Mouse (Mus musculus) mouse embryonic stem cell (cell line): ENCODE results near the gene Atp10b.
"Not testable (repeated sequence)": the region's sequence is repeated elsewhere in the genome, so short reads cannot be mapped to it uniquely, and the experiment has no call there.

ENCODE experiments used
- in situ Hi-C, 2 experiments: fragments of 300-500 bp; cut with MboI; formaldehyde crosslinking; loops; 1 replicate in 1 of 2; 3 replicates in 1 of 2; pipeline ENCODE4 v1.14.3; 2019 to 2020; ENCODE audit warnings: low sequenced_read_pairs in 2 of 2, low pct_unique_long_range_greater_than_20kb in 1 of 2, mixed read lengths in 1 of 2; ENCODE audit not compliant: unreplicated experiment in 1 of 2

The Atp10b gene

GRCm38 (mm10) chr11:43149577-43149976 lies at the start of gene Atp10b:
TSS of gene Atp10b (plus strand) at chr11:43149877.
- in situ Hi-C loops, result no loop called here

GRCm38 (mm10) chr11:43101357-43101756 lies 48.3 kb upstream of the Atp10b start:
- in situ Hi-C loops, result no loop called here

- in situ Hi-C loops, result no loop called here
These were observed 23.7 kb upstream of the Atp10b start for GRCm38 (mm10) chr11:43125908-43126477.

- in situ Hi-C loops, result not testable (repeated sequence)
These were observed 23.1 kb upstream of the Atp10b start for GRCm38 (mm10) chr11:43126573-43126972.

GRCm38 (mm10) chr11:43141296-43141695 lies 8.4 kb upstream of the Atp10b start:
- in situ Hi-C loops, result no loop called here

GRCm38 (mm10) chr11:43142811-43143210 lies 6.9 kb upstream of the Atp10b start:
- in situ Hi-C loops, result no loop called here

- in situ Hi-C loops, result no loop called here
These were observed 5.5 kb upstream of the Atp10b start for GRCm38 (mm10) chr11:43144178-43144577.

- in situ Hi-C loops, result not testable (repeated sequence)
These were observed 4.8 kb upstream of the Atp10b start for GRCm38 (mm10) chr11:43144882-43145281.

- in situ Hi-C loops, result no loop called here
These were observed 2.3 kb upstream of the Atp10b start for GRCm38 (mm10) chr11:43147380-43147779.

GRCm38 (mm10) chr11:43148341-43148740 lies 1.3 kb upstream of the Atp10b start:
- in situ Hi-C loops, result no loop called here

GRCm38 (mm10) chr11:43155004-43155403 lies 5.3 kb downstream of the Atp10b start:
- in situ Hi-C loops, result no loop called here

- in situ Hi-C loops, result no loop called here
These were observed 5.7 kb downstream of the Atp10b start for GRCm38 (mm10) chr11:43155417-43155816.

GRCm38 (mm10) chr11:43158814-43159213 lies 9.1 kb downstream of the Atp10b start:
- in situ Hi-C loops, result no loop called here

- in situ Hi-C loops, result no loop called here
These were observed 10.7 kb downstream of the Atp10b start for GRCm38 (mm10) chr11:43160188-43160942.

GRCm38 (mm10) chr11:43170601-43171000 lies 20.9 kb downstream of the Atp10b start:
- in situ Hi-C loops, result no loop called here

GRCm38 (mm10) chr11:43174359-43175116 lies 24.9 kb downstream of the Atp10b start:
- in situ Hi-C loops, result no loop called here

- in situ Hi-C loops, result no loop called here
These were observed 32.7 kb downstream of the Atp10b start for GRCm38 (mm10) chr11:43182401-43182800.

- in situ Hi-C loops, result no loop called here
These were observed 33.1 kb downstream of the Atp10b start for GRCm38 (mm10) chr11:43182816-43183215.

- in situ Hi-C loops, result no loop called here
These were observed 33.8 kb downstream of the Atp10b start for GRCm38 (mm10) chr11:43183457-43183856.
